In genomic region chr14:26637851-26638707, GRCm38 (mm10) we compare ENCODE assay signal across 7 mouse cellular contexts. TPM values are rescaled to one million over a fixed set of nuclear protein-coding genes. Genes with fewer than 3 reads are reported as not detected.
DNase-seq lines count a peak whose midpoint lies in the region; ATAC-seq lines count a peak whose summit lies in the region.

TSS of gene Arf4 (plus strand) at chr14:26638074.

- no peaks in the 10 kb centered on the region for H3K4me1 ChIP-seq in embryonic facial prominence, embryonic 11.5 days (ENCODE audit: control insufficient read depth, insufficient read depth, low read length)
- H3K4me1 ChIP-seq in limb, embryonic 10.5 days: peaks cover 15% of the 10 kb centered on the region
- peaks cover 33% of the 10 kb centered on the region for H3K4me1 ChIP-seq in midbrain, embryonic 13.5 days (replicated peaks)

- H3K9ac ChIP-seq in embryonic facial prominence, embryonic 11.5 days (replicated peaks; ENCODE audit: low read length): peak within 1 kb of the TSS; percentile 94
- H3K9ac ChIP-seq in midbrain, embryonic 13.5 days (replicated peaks): peak within 1 kb of the TSS; percentile 94

- peak within 1 kb of the TSS; percentile 95 for H3K4me3 ChIP-seq in embryonic facial prominence, embryonic 11.5 days (ENCODE audit: low read depth, low read length)
- peak within 1 kb of the TSS; percentile 86 for H3K4me3 ChIP-seq in limb, embryonic 10.5 days
- peak within 1 kb of the TSS; percentile 95 for H3K4me3 ChIP-seq in midbrain, embryonic 13.5 days (replicated peaks)

- H3K36me3 ChIP-seq in embryonic facial prominence, embryonic 11.5 days (replicated peaks; ENCODE audit: control insufficient read depth, insufficient read depth, low read depth, low read length): no peaks in the 10 kb centered on the region
- H3K36me3 ChIP-seq in limb, embryonic 10.5 days: peaks cover 5% of the 10 kb centered on the region; the same call in 1 of the 2 replicates
- no peaks in the 10 kb centered on the region for H3K36me3 ChIP-seq in midbrain, embryonic 13.5 days

- DNase-seq in adrenal gland, postnatal 14 days: peak; percentile 98
- peak; percentile 97 for DNase-seq in embryonic facial prominence, embryonic 11.5 days (ENCODE audit: low spot score)
- DNase-seq in kidney, adult 11 months: peak; percentile 99
- peak; percentile 96 for DNase-seq in limb, embryonic 10.5 days (ENCODE audit: low spot score)
- DNase-seq in spleen, adult 12 weeks (ENCODE audit: low spot score): peak; percentile 96

- H3K9me3 ChIP-seq in embryonic facial prominence, embryonic 11.5 days (replicated peaks; ENCODE audit: control insufficient read depth, low read length): no peaks in the 10 kb centered on the region
- no peaks in the 10 kb centered on the region for H3K9me3 ChIP-seq in limb, embryonic 10.5 days (replicated peaks)
- H3K9me3 ChIP-seq in midbrain, embryonic 13.5 days: no peaks in the 10 kb centered on the region

- peak within 1 kb of the TSS; percentile 55 for H3K4me2 ChIP-seq in embryonic facial prominence, embryonic 11.5 days (ENCODE audit: low read depth, low read length)
- peak within 1 kb of the TSS; percentile 94 for H3K4me2 ChIP-seq in midbrain, embryonic 13.5 days (replicated peaks)

- H3K27ac ChIP-seq in embryonic facial prominence, embryonic 11.5 days (replicated peaks; ENCODE audit: low read depth, low read length): peak within 1 kb of the TSS; percentile 92
- peak within 1 kb of the TSS; percentile 94 for H3K27ac ChIP-seq in limb, embryonic 10.5 days
- peak within 1 kb of the TSS; percentile 96 for H3K27ac ChIP-seq in midbrain, embryonic 13.5 days

- no peaks in the 10 kb centered on the region for H3K27me3 ChIP-seq in embryonic facial prominence, embryonic 11.5 days (ENCODE audit: control insufficient read depth, insufficient read depth, low read length)
- H3K27me3 ChIP-seq in limb, embryonic 10.5 days (ENCODE audit: low read depth, poor library complexity, severe bottlenecking): no peaks in the 10 kb centered on the region
- no peaks in the 10 kb centered on the region for H3K27me3 ChIP-seq in midbrain, embryonic 13.5 days

- peak; percentile 98 for ATAC-seq in embryonic facial prominence, embryonic 11.5 days (replicated peaks; ENCODE audit: insufficient number of reproducible peaks, low FRiP score, low TSS enrichment, low read depth)
- ATAC-seq in granulocyte monocyte progenitor cell, adult 5-6 weeks (replicated peaks; ENCODE audit: poor library complexity, severe bottlenecking): peak; percentile 86
- ATAC-seq in midbrain, embryonic 13.5 days: peak; percentile 100

- WGBS in embryonic facial prominence, embryonic 11.5 days: 1% methylated on average over 82 of the region's 83 CpGs
- under 1% methylated on average over 83 of the region's 83 CpGs for WGBS in limb, embryonic 10.5 days
- under 1% methylated on average over 83 of the region's 83 CpGs for WGBS in midbrain, embryonic 13.5 days

RNA-seq across cellular contexts. Expression of gene Arf4, which starts in this region (rescaled TPM):
- total RNA-seq in adrenal gland, postnatal 14 days (2021): 190 and 198 TPM in 2 replicates
- 611 and 662 TPM in 2 replicates for polyA plus RNA-seq in embryonic facial prominence, embryonic 11.5 days (2014; fragmentation: Nextera tagmentation; extraction: Ambion mirVana)
- total RNA-seq in granulocyte monocyte progenitor cell, adult 5-6 weeks (2014; fragmentation: Nextera tagmentation): 238 and 255 TPM in 2 replicates
- total RNA-seq in granulocyte monocyte progenitor cell, adult 5-6 weeks (2017): 85.9 and 123 TPM in 2 replicates
- 464 and 513 TPM in 2 replicates for polyA plus RNA-seq in limb, embryonic 10.5 days (2016; fragmentation: Nextera tagmentation; extraction: Ambion mirVana)
- 579 and 596 TPM in 2 replicates for polyA plus RNA-seq in midbrain, embryonic 13.5 days (2015; fragmentation: Nextera tagmentation; extraction: Ambion mirVana)

Comparison
In these comparisons a context has a peak if more than half of its experiments do, and no peak if none do; other contexts are left out.
1. Peak in every context shown above with its lines: DNase-seq, ATAC-seq, H3K4me3 ChIP-seq and H3K27ac ChIP-seq.